In genomic region chr10:34485079-34485478, GRCm38 (mm10) we compare ENCODE assay signal across 8 mouse cellular contexts. TPM values are rescaled to one million over a fixed set of nuclear protein-coding genes. Genes with fewer than 3 reads are reported as not detected.
DNase-seq lines count a peak whose midpoint lies in the region; ATAC-seq and TF ChIP-seq lines count a peak whose summit lies in the region.

No protein-coding gene starts in this region.

- WGBS in heart, embryonic 13.5 days, result 59% methylated on average over 4 of the region's 4 CpGs
- 14% methylated on average over 4 of the region's 4 CpGs for WGBS in large intestine, adult 2 months
- 66% methylated on average over 4 of the region's 4 CpGs for WGBS in forebrain, embryonic 10.5 days

- no peak for TF ChIP-seq EP300 in CH12.LX (IDR thresholded peaks at IDR 0.05; ENCODE audit: low read length)

- H3K9me3 ChIP-seq in CH12.LX (replicated peaks; ENCODE audit: low read length), result no peaks in the 10 kb centered on the region
- H3K9me3 ChIP-seq in heart, embryonic 13.5 days, result no peaks in the 10 kb centered on the region
- H3K9me3 ChIP-seq in forebrain, embryonic 10.5 days, result no peaks in the 10 kb centered on the region

- ATAC-seq in heart, embryonic 13.5 days (ENCODE audit: extremely low read depth, insufficient number of reproducible peaks, low FRiP score, low TSS enrichment), result no peak

- no peak overlapping the region for H3K4me3 ChIP-seq in CH12.LX (replicated peaks in 1 of 3; ENCODE audit: low read depth in 2 of 3, low read length in 2 of 3, poor library complexity in 1 of 3)
- 0 out of 2 replicates have a peak overlapping the region, but pooled peaks have one; percentile 54 for H3K4me3 ChIP-seq in heart, embryonic 13.5 days
- no peak overlapping the region for H3K4me3 ChIP-seq in forebrain, embryonic 10.5 days

- H3K36me3 ChIP-seq in CH12.LX (replicated peaks in 1 of 2; ENCODE audit: control insufficient read depth in 1 of 2, insufficient read depth in 1 of 2, low read length in 1 of 2), result no peaks in the 10 kb centered on the region
- H3K36me3 ChIP-seq in heart, embryonic 13.5 days, result no peaks in the 10 kb centered on the region
- H3K36me3 ChIP-seq in forebrain, embryonic 10.5 days (replicated peaks), result no peaks in the 10 kb centered on the region

- peak; percentile 4 for TF ChIP-seq RAD21 in CH12.LX (IDR thresholded peaks at IDR 0.05; ENCODE audit: low read depth, low read length)

- H3K4me1 ChIP-seq in CH12.LX (ENCODE audit: control insufficient read depth in 1 of 2, insufficient read depth in 2 of 2), result no peaks in the 10 kb centered on the region
- peaks cover 14% of the 10 kb centered on the region for H3K4me1 ChIP-seq in heart, embryonic 13.5 days
- H3K4me1 ChIP-seq in forebrain, embryonic 10.5 days, result peaks cover 9% of the 10 kb centered on the region; the same call in 1 of the 2 replicates

- no peak overlapping the region for H3K9ac ChIP-seq in CH12.LX (ENCODE audit: insufficient read depth, low read depth)
- no peak overlapping the region for H3K9ac ChIP-seq in heart, embryonic 13.5 days

- no peak for TF ChIP-seq POLR2A in CH12.LX (IDR thresholded peaks at IDR 0.05; ENCODE audit: low read depth, low read length)

- DNase-seq in adrenal gland, adult 18-20 months (ENCODE audit: low spot score in 2 of 2), result peak; percentile 35 to 38
- no peak for DNase-seq in adrenal gland, adult 8-10 months
- peak; percentile 4 for DNase-seq in CH12.LX (ENCODE audit: extremely low read depth)
- peak; percentile 77 for DNase-seq in large intestine, adult 2 months (ENCODE audit: low read depth, low spot score)
- DNase-seq in forebrain, embryonic 10.5 days (ENCODE audit: extremely low spot score, low spot score), result no peak
- DNase-seq in spleen, postnatal 36 days (ENCODE audit: low spot score in 2 of 2), result no peak
- DNase-seq in left cerebral cortex, adult 9 months (ENCODE audit: low spot score in 2 of 2), result no peak

- H3K27me3 ChIP-seq in CH12.LX (replicated peaks), result no peaks in the 10 kb centered on the region
- H3K27me3 ChIP-seq in heart, embryonic 13.5 days (replicated peaks), result no peaks in the 10 kb centered on the region
- no peaks in the 10 kb centered on the region for H3K27me3 ChIP-seq in forebrain, embryonic 10.5 days (ENCODE audit: poor library complexity, severe bottlenecking)

- dilution Hi-C loops in CH12.LX (cut with MboI; ENCODE audit: extremely low pct_ligation_motif_present, extremely low pct_unique_long_range_greater_than_20kb, low sequenced_read_pairs), result no loop called here

- no peaks in the 10 kb centered on the region for H3K79me2 ChIP-seq in CH12.LX (replicated peaks; ENCODE audit: control insufficient read depth, extremely low read depth, insufficient read depth, poor library complexity, severe bottlenecking)

- H3K4me2 ChIP-seq in CH12.LX (ENCODE audit: insufficient read depth, low read depth, poor library complexity, severe bottlenecking), result no peak overlapping the region
- H3K4me2 ChIP-seq in heart, embryonic 13.5 days, result peak overlapping the region; percentile 66

- peak in 1 of 2 experiments; percentile 48; a peak in 2 of 4 replicates for TF ChIP-seq CTCF in CH12.LX (conservative IDR thresholded peaks at IDR 0.05 in 1 of 2, IDR thresholded peaks at IDR 0.05 in 1 of 2; ENCODE audit: low read depth in 2 of 2, low read length in 2 of 2)

- H3K27ac ChIP-seq in CH12.LX (ENCODE audit: insufficient read depth, low read depth), result no peak overlapping the region
- H3K27ac ChIP-seq in heart, embryonic 13.5 days (replicated peaks), result no peak overlapping the region
- no peak overlapping the region for H3K27ac ChIP-seq in forebrain, embryonic 10.5 days

- in situ Hi-C loops in CH12.LX (cut with MboI; ENCODE audit: low pct_ligation_motif_present, low pct_unique_long_range_greater_than_20kb, low sequenced_read_pairs), result no loop called here

TF ChIP-seq in CH12.LX, 34 proteins besides CTCF, POLR2A, EP300 and RAD21:
- TF ChIP-seq MAX (IDR thresholded peaks at IDR 0.05; ENCODE audit: low read length), result no peak
- no peak for TF ChIP-seq HCFC1 (IDR thresholded peaks at IDR 0.05; ENCODE audit: low read depth, low read length)
- peak; percentile 16; the same call in 1 of the 2 replicates for TF ChIP-seq SMC3 (IDR thresholded peaks at IDR 0.05; ENCODE audit: low read depth, low read length)
- no peak for TF ChIP-seq MEF2A (IDR thresholded peaks at IDR 0.05; ENCODE audit: borderline replicate concordance, low read depth, low read length)
- TF ChIP-seq SIN3A (IDR thresholded peaks at IDR 0.05; ENCODE audit: low read length), result no peak
- no peak for TF ChIP-seq POLR2AphosphoS2 (IDR thresholded peaks at IDR 0.05; ENCODE audit: low read depth, low read length)
TF ChIP-seq in CH12.LX: peak in this region for 1.

RNA-seq across cellular contexts. Expression of gene Frk, which starts 1.9 kb away (rescaled TPM):
- 1 to 10 TPM; 4.7 to 7.1 TPM for total RNA-seq in adrenal gland, adult 18-20 months (2021)
- 10 to 100 TPM in 3 of 4 experiments, 1 to 10 TPM in 1; 8.7 to 18.4 (median 13.8) TPM for total RNA-seq in adrenal gland, adult 8-10 months (2022)
- total RNA-seq in CH12.LX (2012; rRNA removed), result not detected in 2 replicates
- total RNA-seq in CH12.LX (2014; rRNA removed), result not detected in 2 replicates
- not detected in 2 replicates for polyA plus RNA-seq in CH12.LX (2012; ENCODE audit: insufficient read length, low read depth)
- 4.3 and 5.7 TPM in 2 replicates for polyA plus RNA-seq in heart, embryonic 13.5 days (2015; fragmentation: Nextera tagmentation; extraction: Ambion mirVana)
- 8.5 and 21.8 TPM in 2 replicates for polyA plus RNA-seq in large intestine, adult 2 months (2012; rRNA removed)
- polyA plus RNA-seq in forebrain, embryonic 10.5 days (2016; fragmentation: Nextera tagmentation; extraction: Ambion mirVana), result 2.8 TPM in 2 replicates

Comparison
In these comparisons a context has a peak if more than half of its experiments do, and no peak if none do; other contexts are left out.
1. DNase-seq: peak in adrenal gland, adult 18-20 months (2 of 2), CH12.LX (single experiment) and large intestine, adult 2 months (single experiment); none in adrenal gland, adult 8-10 months (single experiment), forebrain, embryonic 10.5 days (single experiment), spleen, postnatal 36 days (0 of 2) and left cerebral cortex, adult 9 months (0 of 2).